Mouse (Mus musculus): ENCODE data around the gene Etfa. TPM values are rescaled to one million over a fixed set of nuclear protein-coding genes. Genes with fewer than 3 reads are reported as not detected.

Etfa gene
- polyA plus RNA-seq, 1 experiment from 2014 or later: 164 TPM

GRCm38 (mm10) chr9:55439206-55439780 is 72.8 kb downstream of the Etfa start:
- no peak for ATAC-seq

GRCm38 (mm10) chr9:55438433-55438832 is 73.6 kb downstream of the Etfa start:
- no peaks in the 10 kb centered on the region for H3K36me3 ChIP-seq

More at GRCm38 (mm10) chr9:55439206-55439780, 72.8 kb downstream of the Etfa start:
- WGBS (ENCODE audit: insufficient replicate concordance): 64% methylated on average over 5 of the region's 5 CpGs
- Histone ChIP-seq H3K4me3 (no peak overlapping the region), H3K4me2 (no peak overlapping the region), H3K36me3 (no peaks in the 10 kb centered on the region), H3K9me3 (replicated peaks) (no peaks in the 10 kb centered on the region), H3K27me3 (replicated peaks) (no peaks in the 10 kb centered on the region), H3K27ac (no peak overlapping the region), H3K4me1 (no peaks in the 10 kb centered on the region), H3K9ac (no peak overlapping the region)

GRCm38 (mm10) chr9:55433875-55434274 is 78.2 kb downstream of the Etfa start:
- 76% methylated on average over 5 of the region's 5 CpGs for WGBS (ENCODE audit: insufficient replicate concordance)
- H3K4me2 ChIP-seq: no peak overlapping the region
- no peak overlapping the region for H3K4me3 ChIP-seq
- H3K27ac ChIP-seq: no peak overlapping the region
- no peak for ATAC-seq
- H3K4me1 ChIP-seq: no peaks in the 10 kb centered on the region
- H3K9ac ChIP-seq: no peak overlapping the region
- H3K27me3 ChIP-seq (replicated peaks): peaks cover 13% of the 10 kb centered on the region
- H3K36me3 ChIP-seq: no peaks in the 10 kb centered on the region
- H3K9me3 ChIP-seq (replicated peaks): no peaks in the 10 kb centered on the region

More at GRCm38 (mm10) chr9:55438433-55438832, 73.6 kb downstream of the Etfa start:
- H3K4me3 ChIP-seq: no peak overlapping the region
- no peak for ATAC-seq
- no peaks in the 10 kb centered on the region for H3K9me3 ChIP-seq (replicated peaks)
- no peak overlapping the region for H3K9ac ChIP-seq
- H3K4me2 ChIP-seq: no peak overlapping the region
- WGBS (ENCODE audit: insufficient replicate concordance): 45% methylated on average over 3 of the region's 3 CpGs
- H3K27me3 ChIP-seq (replicated peaks): no peaks in the 10 kb centered on the region
- H3K4me1 ChIP-seq: no peaks in the 10 kb centered on the region
- H3K27ac ChIP-seq: no peak overlapping the region

GRCm38 (mm10) chr9:55432306-55433289 is 79.4 kb downstream of the Etfa start:
- H3K9me3 ChIP-seq (replicated peaks): no peaks in the 10 kb centered on the region
- H3K4me1 ChIP-seq: no peaks in the 10 kb centered on the region
- no peak overlapping the region for H3K27ac ChIP-seq
- WGBS (ENCODE audit: insufficient replicate concordance): 58% methylated on average over 14 of the region's 14 CpGs
- H3K36me3 ChIP-seq: no peaks in the 10 kb centered on the region
- no peak for ATAC-seq
- no peak overlapping the region for H3K9ac ChIP-seq
- H3K4me3 ChIP-seq: no peak overlapping the region
- no peak overlapping the region for H3K4me2 ChIP-seq
- H3K27me3 ChIP-seq (replicated peaks): peaks cover 13% of the 10 kb centered on the region

- H3K4me2 ChIP-seq: peak overlapping the region; percentile 17; the same call in 1 of the 2 replicates
- no peak overlapping the region for H3K4me3 ChIP-seq
These were observed 81.9 kb downstream of the Etfa start for GRCm38 (mm10) chr9:55430133-55430532.

GRCm38 (mm10) chr9:55429242-55429975 is 82.6 kb downstream of the Etfa start:
- H3K36me3 ChIP-seq: no peaks in the 10 kb centered on the region
- H3K4me2 ChIP-seq: 0 out of 2 replicates have a peak overlapping the region, but pooled peaks have one; percentile 17
- H3K9ac ChIP-seq: no peak overlapping the region
- H3K27me3 ChIP-seq (replicated peaks): peaks cover 13% of the 10 kb centered on the region
- ATAC-seq: peak; percentile 67
- no peak overlapping the region for H3K27ac ChIP-seq
- 34% methylated on average over 12 of the region's 12 CpGs for WGBS (ENCODE audit: insufficient replicate concordance)
- no peaks in the 10 kb centered on the region for H3K9me3 ChIP-seq (replicated peaks)
- no peak overlapping the region for H3K4me3 ChIP-seq
- H3K4me1 ChIP-seq: no peaks in the 10 kb centered on the region

More at GRCm38 (mm10) chr9:55430133-55430532, 81.9 kb downstream of the Etfa start:
- Histone ChIP-seq H3K27ac (no peak overlapping the region), H3K9me3 (replicated peaks) (no peaks in the 10 kb centered on the region), H3K27me3 (replicated peaks) (peaks cover 13% of the 10 kb centered on the region), H3K36me3 (no peaks in the 10 kb centered on the region), H3K9ac (no peak overlapping the region), H3K4me1 (no peaks in the 10 kb centered on the region)
- 19% methylated on average over 20 of the region's 20 CpGs for whole genome bisulfite sequencing (ENCODE audit: insufficient replicate concordance)
- no peak for ATAC-seq

DNA sequence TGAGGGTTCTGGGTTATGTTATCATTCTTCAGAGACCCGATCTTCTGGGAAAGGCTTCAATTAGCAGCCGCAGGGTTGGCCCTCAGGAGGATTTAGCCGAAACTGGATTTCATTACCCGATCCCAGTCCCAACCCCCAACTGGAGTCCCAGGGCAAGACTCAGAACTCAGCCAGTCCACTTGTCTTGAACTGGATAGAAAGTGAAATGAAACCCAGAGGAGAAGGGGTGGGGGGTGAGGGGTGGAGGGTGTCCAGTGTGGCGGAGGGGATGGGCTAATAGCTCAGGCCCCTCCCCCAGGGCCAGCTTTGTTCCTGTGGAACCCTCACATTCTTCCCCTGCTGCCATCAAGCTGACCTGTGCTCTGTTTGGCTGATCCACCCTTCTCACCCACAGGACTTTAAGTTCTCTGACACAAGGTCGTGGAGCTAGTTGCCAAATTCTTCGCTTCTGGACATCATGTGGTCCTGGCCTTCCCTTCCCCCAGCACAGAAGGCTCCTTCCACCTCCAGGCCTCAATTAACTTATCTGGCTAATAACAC is 86.7 kb downstream of the Etfa start:
- no peak overlapping the region for H3K4me3 ChIP-seq
- H3K27me3 ChIP-seq (replicated peaks): peaks cover 8% of the 10 kb centered on the region
- H3K27ac ChIP-seq: no peak overlapping the region
- H3K4me1 ChIP-seq: no peaks in the 10 kb centered on the region
- ATAC-seq: no peak
- H3K9ac ChIP-seq: no peak overlapping the region
- WGBS (ENCODE audit: insufficient replicate concordance): 59% methylated on average over 7 of the region's 7 CpGs
- no peak overlapping the region for H3K4me2 ChIP-seq
- H3K36me3 ChIP-seq: no peaks in the 10 kb centered on the region
- H3K9me3 ChIP-seq (replicated peaks): no peaks in the 10 kb centered on the region

GRCm38 (mm10) chr9:55423451-55424424 is 88.3 kb downstream of the Etfa start:
- Histone ChIP-seq H3K27ac (no peak overlapping the region), H3K4me1 (no peaks in the 10 kb centered on the region), H3K9ac (no peak overlapping the region), H3K4me3 (no peak overlapping the region), H3K27me3 (replicated peaks) (no peaks in the 10 kb centered on the region), H3K9me3 (replicated peaks) (no peaks in the 10 kb centered on the region), H3K36me3 (no peaks in the 10 kb centered on the region), H3K4me2 (no peak overlapping the region)
- ATAC-seq: no peak
- WGBS (ENCODE audit: insufficient replicate concordance): 66% methylated on average over 14 of the region's 14 CpGs

DNA sequence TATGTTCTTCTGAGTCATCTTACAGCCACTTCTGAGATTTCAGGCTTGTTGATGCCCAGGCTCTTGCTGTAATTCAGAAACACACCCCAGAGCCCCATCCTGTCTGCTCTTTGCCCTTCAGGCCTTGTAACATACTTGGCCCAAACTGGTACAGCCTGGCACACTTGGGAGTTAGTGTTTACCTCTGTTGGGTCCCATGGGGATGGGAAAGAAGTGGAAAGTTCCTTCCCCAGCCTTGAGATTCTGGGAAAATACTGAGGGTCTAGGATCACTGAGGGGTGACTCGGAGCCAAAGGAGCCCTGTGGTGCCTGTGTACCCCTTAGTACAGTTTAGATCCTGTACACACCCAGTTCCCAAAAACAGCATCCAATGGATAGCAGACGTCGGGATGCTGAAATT is 90.3 kb downstream of the Etfa start:
- Histone ChIP-seq H3K4me1 (no peaks in the 10 kb centered on the region), H3K36me3 (no peaks in the 10 kb centered on the region), H3K9ac (no peak overlapping the region), H3K27ac (no peak overlapping the region), H3K4me3 (no peak overlapping the region), H3K9me3 (replicated peaks) (no peaks in the 10 kb centered on the region), H3K27me3 (replicated peaks) (0 out of 2 replicates have a peak, but pooled peaks cover 4% of the 10 kb centered on the region), H3K4me2 (no peak overlapping the region)
- WGBS (ENCODE audit: insufficient replicate concordance): 62% methylated on average over 3 of the region's 3 CpGs
- ATAC-seq: no peak

DNA sequence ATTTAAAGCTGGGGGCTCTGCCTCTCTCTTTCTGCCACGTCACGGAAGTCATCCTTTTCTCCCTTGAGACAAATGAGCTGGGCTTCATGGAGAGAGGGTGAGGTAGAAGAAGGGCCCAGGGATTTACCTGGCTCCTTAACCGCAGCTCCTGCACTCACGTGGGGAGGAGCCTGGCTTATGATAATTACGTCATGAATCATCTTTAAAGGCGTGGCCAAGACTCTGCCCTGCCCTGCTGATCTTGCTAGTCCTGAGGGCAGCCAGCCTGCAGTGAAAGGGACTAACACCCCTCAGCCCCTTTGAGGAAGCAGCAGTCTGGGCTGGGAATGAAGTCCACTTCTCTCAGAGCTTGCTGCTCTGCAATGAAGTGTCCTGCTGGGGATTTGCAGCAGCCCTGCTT is 100.9 kb downstream of the Etfa start:
- H3K9ac ChIP-seq: no peak overlapping the region
- 31% methylated on average over 6 of the region's 6 CpGs for WGBS (ENCODE audit: insufficient replicate concordance)
- no peak overlapping the region for H3K27ac ChIP-seq
- no peaks in the 10 kb centered on the region; the same call in 1 of the 2 replicates for H3K4me1 ChIP-seq
- no peak overlapping the region for H3K4me2 ChIP-seq
- H3K27me3 ChIP-seq (replicated peaks): peaks cover 13% of the 10 kb centered on the region
- no peaks in the 10 kb centered on the region for H3K36me3 ChIP-seq
- H3K4me3 ChIP-seq: no peak overlapping the region
- ATAC-seq: no peak
- H3K9me3 ChIP-seq (replicated peaks): no peaks in the 10 kb centered on the region

- 44% methylated on average over 6 of the region's 6 CpGs for WGBS (ENCODE audit: insufficient replicate concordance)
- Histone ChIP-seq H3K4me3 (no peak overlapping the region), H3K36me3 (no peaks in the 10 kb centered on the region), H3K4me2 (no peak overlapping the region), H3K27me3 (replicated peaks) (peaks cover 13% of the 10 kb centered on the region), H3K27ac (no peak overlapping the region), H3K4me1 (no peaks in the 10 kb centered on the region; the same call in 1 of the 2 replicates), H3K9ac (no peak overlapping the region), H3K9me3 (replicated peaks) (no peaks in the 10 kb centered on the region)
- ATAC-seq: no peak
These were observed 101.6 kb downstream of the Etfa start for GRCm38 (mm10) chr9:55410430-55410829.

Data from liver, embryonic 12.5 days (tissue).